Mouse (Mus musculus) 416B (cell line): ENCODE measurements at regions not wholly inside any gene's neighbourhood (a gene's known extent, or its start where the extent isn't known, plus 50 kb on each side); places are given as distances from the start of the nearest gene placed in this dataset.

Experiments
- DNase-seq: peaks from one replicate; pipeline ENCODE4 v3.0.0; 2011; ENCODE audit warnings: low read depth

GRCm38 (mm10) chr7:88185120-88185796, 92.6 kb upstream of the Ctsc start:
- DNase-seq = no peak

- DNase-seq = no peak
These were observed 90.3 kb upstream of the Ctsc start for GRCm38 (mm10) chr7:88187555-88187954.

- no peak for DNase-seq
These were observed 85.1 kb upstream of the Ctsc start for GRCm38 (mm10) chr7:88192771-88193170.

GRCm38 (mm10) chr7:88199043-88199442, 78.8 kb upstream of the Ctsc start:
- DNase-seq = no peak

- peak; percentile 39 for DNase-seq
These were observed 77.9 kb upstream of the Ctsc start for GRCm38 (mm10) chr7:88199929-88200538.

- peak; percentile 34 for DNase-seq
These were observed 76.1 kb upstream of the Ctsc start for GRCm38 (mm10) chr7:88201658-88202364.

- peak; percentile 17 for DNase-seq
These were observed 71.6 kb upstream of the Ctsc start for GRCm38 (mm10) chr7:88206223-88206827.

- DNase-seq = peak; percentile 8
These were observed 70.8 kb upstream of the Ctsc start for GRCm38 (mm10) chr7:88206914-88207710.

GRCm38 (mm10) chr7:88214713-88215198, 63.1 kb upstream of the Ctsc start:
- no peak for DNase-seq

- peak; percentile 54 for DNase-seq
These were observed 62.5 kb upstream of the Ctsc start for GRCm38 (mm10) chr7:88215425-88215824.

GRCm38 (mm10) chr7:88222141-88222540, 55.7 kb upstream of the Ctsc start:
- no peak for DNase-seq

GRCm38 (mm10) chr7:88225800-88226199, 52.1 kb upstream of the Ctsc start:
- no peak for DNase-seq
